Mouse (Mus musculus): ENCODE results near the gene Clec12b. TPM values are rescaled to one million over a fixed set of nuclear protein-coding genes. Genes with fewer than 3 reads are reported as not detected.
A peak's percentile ranks its signal among the peaks of the same experiment; 100 is the strongest.

The Clec12b gene
- total and polyA plus RNA-seq, 2 experiments from 2014 or later: 0.23 TPM; not detected in 1

DNA sequence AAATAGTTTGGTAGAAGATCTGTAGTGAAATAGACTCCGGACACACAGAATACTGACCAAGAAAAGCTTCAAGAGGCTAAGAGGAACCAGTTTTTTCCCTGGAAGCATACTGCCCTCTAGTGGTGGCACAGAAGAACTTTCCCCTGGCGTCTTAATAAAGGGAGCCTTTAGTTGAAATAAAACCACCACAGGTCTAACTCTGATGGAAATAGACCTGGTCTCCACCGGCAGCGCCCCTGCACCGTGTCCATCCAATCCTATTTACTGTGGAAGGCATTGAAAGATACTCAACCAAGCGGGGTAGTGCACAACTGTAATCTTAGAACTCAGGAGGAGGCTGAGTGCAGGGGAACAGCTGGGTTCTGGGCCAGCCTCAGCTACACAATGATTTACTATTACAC is 19.7 kb downstream of the Clec12b start:
- no peaks in the 10 kb centered on the region for H3K27me3 ChIP-seq (ENCODE audit: insufficient read depth, low read length)
- ATAC-seq (ENCODE audit: low FRiP score) (peak; percentile 54; the same call in 1 of the 2 replicates), DNase-seq (ENCODE audit: low spot score) (peak; percentile 90)
- TF ChIP-seq CTCF (IDR thresholded peaks at IDR 0.05): peak; percentile 92
- H3K27ac ChIP-seq (ENCODE audit: low read depth, low read length): no peak overlapping the region
- H3K9ac ChIP-seq (replicated peaks; ENCODE audit: low read length, poor library complexity, severe bottlenecking): no peak overlapping the region
- H3K4me3 ChIP-seq (ENCODE audit: low read depth, low read length): no peak overlapping the region
- no peak overlapping the region for H3K4me2 ChIP-seq (ENCODE audit: low read depth, low read length, poor library complexity, severe bottlenecking)
- 10% methylated on average over 6 of the region's 6 CpGs for WGBS
- H3K9me3 ChIP-seq (ENCODE audit: low read length): no peaks in the 10 kb centered on the region
- H3K36me3 ChIP-seq (ENCODE audit: insufficient read depth, low read length): no peaks in the 10 kb centered on the region
- H3K4me1 ChIP-seq (ENCODE audit: insufficient read depth, low read length): no peaks in the 10 kb centered on the region

DNA sequence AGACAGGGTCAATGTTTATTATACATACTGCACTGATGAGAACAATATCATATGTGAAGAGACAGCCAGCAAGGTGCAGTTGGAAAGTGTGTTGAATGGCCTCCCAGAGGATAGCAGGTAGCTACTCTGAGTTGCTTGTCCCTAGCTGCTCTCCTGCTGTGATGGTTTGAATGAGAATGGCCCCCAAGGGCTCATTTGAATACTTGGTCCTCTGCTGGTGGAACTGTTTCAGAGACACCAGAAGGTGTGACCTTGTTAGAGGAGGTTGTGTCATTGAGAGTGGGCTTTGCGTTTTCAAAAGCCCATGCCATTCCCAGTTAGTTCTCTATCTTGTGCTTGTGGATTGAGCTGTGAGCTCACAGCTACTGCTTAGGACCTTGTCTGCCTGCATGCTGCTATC is 21.7 kb downstream of the Clec12b start:
- no peak overlapping the region for H3K27ac ChIP-seq (ENCODE audit: low read depth, low read length)
- no peaks in the 10 kb centered on the region for H3K9me3 ChIP-seq (ENCODE audit: low read length)
- no peak for TF ChIP-seq CTCF (IDR thresholded peaks at IDR 0.05)
- H3K36me3 ChIP-seq (ENCODE audit: insufficient read depth, low read length): no peaks in the 10 kb centered on the region
- H3K27me3 ChIP-seq (ENCODE audit: insufficient read depth, low read length): no peaks in the 10 kb centered on the region
- H3K4me2 ChIP-seq (ENCODE audit: low read depth, low read length, poor library complexity, severe bottlenecking): no peak overlapping the region
- no peak for ATAC-seq (ENCODE audit: low FRiP score)
- H3K4me1 ChIP-seq (ENCODE audit: insufficient read depth, low read length): no peaks in the 10 kb centered on the region
- no peak for DNase-seq (ENCODE audit: low spot score)
- 31% methylated on average over 1 of the region's 1 CpGs for WGBS
- no peak overlapping the region for H3K4me3 ChIP-seq (ENCODE audit: low read depth, low read length)
- H3K9ac ChIP-seq (replicated peaks; ENCODE audit: low read length, poor library complexity, severe bottlenecking): no peak overlapping the region

DNA sequence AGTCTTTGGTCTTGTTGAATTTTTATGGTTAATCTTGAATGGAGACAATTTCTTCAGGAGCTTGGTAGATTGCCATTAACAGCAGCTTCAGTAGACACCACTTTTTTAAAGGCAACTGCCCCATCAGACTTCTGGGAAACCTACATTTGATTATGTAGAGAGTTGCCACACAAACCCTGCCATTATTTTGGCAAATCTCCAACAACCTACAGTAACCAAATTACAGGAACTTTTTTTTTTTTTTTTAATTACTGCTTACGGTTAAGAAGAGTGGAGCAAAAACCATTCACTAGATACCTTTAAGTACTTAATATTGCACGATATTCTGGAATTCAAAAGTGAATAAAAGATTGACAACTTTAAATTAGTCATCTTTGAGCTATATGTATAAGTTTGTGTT is 26.2 kb downstream of the Clec12b start:
- no peak for TF ChIP-seq CTCF (IDR thresholded peaks at IDR 0.05)
- no peak overlapping the region for H3K4me3 ChIP-seq (ENCODE audit: low read depth, low read length)
- no peak for ATAC-seq (ENCODE audit: low FRiP score)
- no peak overlapping the region for H3K4me2 ChIP-seq (ENCODE audit: low read depth, low read length, poor library complexity, severe bottlenecking)
- DNase-seq (ENCODE audit: low spot score): no peak
- no peak overlapping the region for H3K27ac ChIP-seq (ENCODE audit: low read depth, low read length)
- no peaks in the 10 kb centered on the region for H3K27me3 ChIP-seq (ENCODE audit: insufficient read depth, low read length)
- no peaks in the 10 kb centered on the region for H3K36me3 ChIP-seq (ENCODE audit: insufficient read depth, low read length)
- H3K9me3 ChIP-seq (ENCODE audit: low read length): no peaks in the 10 kb centered on the region
- no peak overlapping the region for H3K9ac ChIP-seq (replicated peaks; ENCODE audit: low read length, poor library complexity, severe bottlenecking)
- no peaks in the 10 kb centered on the region for H3K4me1 ChIP-seq (ENCODE audit: insufficient read depth, low read length)
- WGBS: 95% methylated on average over 2 of the region's 2 CpGs

DNA sequence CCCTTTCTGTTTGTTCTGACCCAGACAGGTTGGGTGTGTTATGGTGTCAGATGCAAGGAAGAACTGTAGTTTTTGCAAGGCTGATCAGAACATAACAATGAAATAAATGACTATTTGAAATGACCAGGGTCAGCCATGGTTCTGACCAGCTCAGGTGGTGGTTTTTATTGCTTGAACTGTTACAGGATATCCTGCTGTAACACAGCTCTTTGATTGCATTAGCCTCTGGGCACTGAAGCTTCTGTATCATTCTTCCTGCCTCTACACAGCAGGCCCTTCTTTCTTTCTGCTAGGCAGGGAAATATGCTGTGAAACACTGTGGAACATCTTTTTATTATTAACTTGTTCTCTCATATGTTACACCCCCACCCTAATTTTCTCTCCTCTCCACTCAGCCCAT is 29.2 kb downstream of the Clec12b start:
- ATAC-seq (ENCODE audit: low FRiP score): no peak
- DNase-seq (ENCODE audit: low spot score): no peak
- Histone ChIP-seq H3K27me3 (ENCODE audit: insufficient read depth, low read length) (no peaks in the 10 kb centered on the region), H3K27ac (ENCODE audit: low read depth, low read length) (no peak overlapping the region), H3K36me3 (ENCODE audit: insufficient read depth, low read length) (no peaks in the 10 kb centered on the region), H3K4me3 (ENCODE audit: low read depth, low read length) (no peak overlapping the region), H3K4me1 (ENCODE audit: insufficient read depth, low read length) (no peaks in the 10 kb centered on the region), H3K4me2 (ENCODE audit: low read depth, low read length, poor library complexity, severe bottlenecking) (no peak overlapping the region), H3K9ac (replicated peaks; ENCODE audit: low read length, poor library complexity, severe bottlenecking) (no peak overlapping the region), H3K9me3 (ENCODE audit: low read length) (no peaks in the 10 kb centered on the region)
- no peak for TF ChIP-seq CTCF (IDR thresholded peaks at IDR 0.05)

DNA sequence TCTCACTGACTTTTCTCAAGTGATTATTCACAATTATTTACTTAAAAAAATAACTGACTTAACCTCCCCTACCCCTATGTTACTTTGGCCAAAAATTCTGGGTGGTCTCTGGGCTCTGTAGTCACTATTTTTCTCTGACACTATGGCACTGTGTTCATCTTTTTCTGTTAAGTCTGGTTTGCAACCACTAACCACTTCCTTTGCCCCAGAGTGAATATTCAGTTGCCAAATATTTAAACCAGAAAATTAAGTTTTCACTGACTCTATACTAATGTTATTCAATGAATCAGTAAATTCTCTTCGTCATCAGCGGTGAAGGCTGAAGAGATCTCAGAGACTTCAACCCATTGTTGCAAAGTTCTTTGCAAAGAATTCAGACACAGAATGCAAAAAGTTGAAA is 29.9 kb downstream of the Clec12b start:
- H3K4me2 ChIP-seq (ENCODE audit: low read depth, low read length, poor library complexity, severe bottlenecking): no peak overlapping the region
- ATAC-seq (ENCODE audit: low FRiP score) (no peak), DNase-seq (ENCODE audit: low spot score) (no peak)
- H3K27me3 ChIP-seq (ENCODE audit: insufficient read depth, low read length): no peaks in the 10 kb centered on the region
- H3K27ac ChIP-seq (ENCODE audit: low read depth, low read length): no peak overlapping the region
- no peaks in the 10 kb centered on the region for H3K4me1 ChIP-seq (ENCODE audit: insufficient read depth, low read length)
- H3K4me3 ChIP-seq (ENCODE audit: low read depth, low read length): no peak overlapping the region
- no peak overlapping the region for H3K9ac ChIP-seq (replicated peaks; ENCODE audit: low read length, poor library complexity, severe bottlenecking)
- no peak for TF ChIP-seq CTCF (IDR thresholded peaks at IDR 0.05)
- no peaks in the 10 kb centered on the region for H3K36me3 ChIP-seq (ENCODE audit: insufficient read depth, low read length)
- no peaks in the 10 kb centered on the region for H3K9me3 ChIP-seq (ENCODE audit: low read length)
- 97% methylated on average over 2 of the region's 2 CpGs for WGBS

DNA sequence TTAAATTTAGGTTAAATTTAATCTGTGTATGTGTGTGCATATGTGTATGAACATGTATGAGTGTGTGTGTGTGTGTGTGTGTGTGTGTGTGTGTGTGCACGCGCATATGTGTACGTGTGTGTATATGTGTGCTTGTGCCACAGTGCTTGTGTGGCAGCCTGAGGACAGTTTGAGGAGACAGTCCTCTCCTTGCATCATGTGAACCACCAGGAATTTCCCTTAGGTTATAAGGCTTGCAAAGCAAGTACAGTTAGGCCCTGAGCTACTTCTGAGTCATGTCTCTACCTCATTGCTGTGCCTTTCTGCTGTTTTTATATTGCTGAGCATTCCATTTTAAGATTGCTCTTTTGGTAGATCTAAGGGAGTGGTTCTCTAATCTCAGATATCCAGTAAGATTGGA is 34.6 kb downstream of the Clec12b start:
- no peak overlapping the region for H3K9ac ChIP-seq (replicated peaks; ENCODE audit: low read length, poor library complexity, severe bottlenecking)
- H3K4me1 ChIP-seq (ENCODE audit: insufficient read depth, low read length): no peaks in the 10 kb centered on the region
- no peak for TF ChIP-seq CTCF (IDR thresholded peaks at IDR 0.05)
- H3K36me3 ChIP-seq (ENCODE audit: insufficient read depth, low read length): no peaks in the 10 kb centered on the region
- no peak overlapping the region for H3K27ac ChIP-seq (ENCODE audit: low read depth, low read length)
- H3K27me3 ChIP-seq (ENCODE audit: insufficient read depth, low read length): no peaks in the 10 kb centered on the region
- no peaks in the 10 kb centered on the region for H3K9me3 ChIP-seq (ENCODE audit: low read length)
- no peak overlapping the region for H3K4me2 ChIP-seq (ENCODE audit: low read depth, low read length, poor library complexity, severe bottlenecking)
- ATAC-seq (ENCODE audit: low FRiP score) (no peak), DNase-seq (ENCODE audit: low spot score) (no peak)
- no peak overlapping the region for H3K4me3 ChIP-seq (ENCODE audit: low read depth, low read length)
- 97% methylated on average over 3 of the region's 3 CpGs for WGBS

All from midbrain, postnatal 0 days (tissue).